Mouse (Mus musculus): ENCODE results near the gene Lrrc25. TPM values are rescaled to one million over a fixed set of nuclear protein-coding genes. Genes with fewer than 3 reads are reported as not detected.
"Not testable (repeated sequence)": the region's sequence is repeated elsewhere in the genome, so short reads cannot be mapped to it uniquely, and the experiment has no call there.

The Lrrc25 gene
- not detected in 2 replicates for polyA plus RNA-seq (2012; ENCODE audit: insufficient read depth, insufficient read length, low replicate concordance, missing spikeins)

DNA sequence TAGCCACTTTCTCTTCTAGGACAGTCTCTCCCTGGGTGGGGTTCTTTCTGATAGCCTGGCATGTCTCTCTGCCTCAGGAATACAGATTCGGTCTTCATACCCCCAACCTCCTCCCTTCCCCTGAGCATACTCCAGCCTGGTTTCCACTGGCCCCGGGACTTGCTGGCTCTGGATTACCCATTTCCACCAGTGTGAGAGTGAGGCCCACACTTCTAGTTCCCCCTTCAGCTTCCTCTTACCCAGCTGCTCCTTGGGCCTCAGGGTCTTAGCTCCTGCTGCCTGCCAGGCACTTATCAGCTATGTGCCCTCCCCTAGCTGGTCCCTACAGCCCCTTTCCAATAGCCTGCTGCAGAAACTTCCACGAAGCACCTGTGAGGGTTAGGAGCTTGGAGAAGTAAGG is at the start of gene Lrrc25:
TSS of gene Lrrc25 (plus strand) at position 262 of the 400 bp plus-strand sequence.
- WGBS: 96% methylated on average over 3 of the region's 3 CpGs
- H3K27ac ChIP-seq (ENCODE audit: insufficient read depth, low read depth, low read length): no peak within 1 kb of the TSS
- no peak within 1 kb of the TSS for H3K4me3 ChIP-seq (ENCODE audit: insufficient read depth, low read depth, low read length)
- TF ChIP-seq CTCF (IDR thresholded peaks at IDR 0.05; ENCODE audit: insufficient read depth, low read depth, low read length): no peak
- H3K4me1 ChIP-seq (ENCODE audit: control insufficient read depth, insufficient read depth, low read length): peaks cover 12% of the 10 kb centered on the region

DNA sequence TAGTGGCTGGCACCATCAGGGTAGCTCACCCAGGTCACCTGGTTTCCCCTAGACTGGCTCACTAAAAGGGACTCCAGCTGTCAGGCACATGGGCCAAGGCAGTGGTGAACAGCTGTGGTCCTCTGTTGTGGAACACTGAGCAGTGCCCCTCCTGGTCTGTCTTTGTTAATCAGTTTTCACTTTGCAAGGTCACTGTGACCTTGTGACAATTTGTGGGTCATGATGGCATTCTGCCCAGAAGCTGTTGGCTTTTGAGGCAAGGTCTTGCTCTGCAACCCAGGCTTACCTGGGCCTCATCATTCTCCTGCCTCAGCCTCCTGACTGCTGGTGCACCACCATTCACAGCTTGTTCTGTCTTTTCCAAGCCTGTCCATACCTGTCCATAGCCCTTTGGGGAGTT is 45.6 kb upstream of the Lrrc25 start:
- Histone ChIP-seq H3K4me1 (ENCODE audit: control insufficient read depth, insufficient read depth, low read length) (peaks cover 25% of the 10 kb centered on the region), H3K4me3 (ENCODE audit: insufficient read depth, low read depth, low read length) (no peak overlapping the region), H3K27ac (ENCODE audit: insufficient read depth, low read depth, low read length) (no peak overlapping the region)
- TF ChIP-seq POLR2A (IDR thresholded peaks at IDR 0.05; ENCODE audit: insufficient read depth, low read depth, low read length) (no peak), CTCF (IDR thresholded peaks at IDR 0.05; ENCODE audit: insufficient read depth, low read depth, low read length) (no peak)

DNA sequence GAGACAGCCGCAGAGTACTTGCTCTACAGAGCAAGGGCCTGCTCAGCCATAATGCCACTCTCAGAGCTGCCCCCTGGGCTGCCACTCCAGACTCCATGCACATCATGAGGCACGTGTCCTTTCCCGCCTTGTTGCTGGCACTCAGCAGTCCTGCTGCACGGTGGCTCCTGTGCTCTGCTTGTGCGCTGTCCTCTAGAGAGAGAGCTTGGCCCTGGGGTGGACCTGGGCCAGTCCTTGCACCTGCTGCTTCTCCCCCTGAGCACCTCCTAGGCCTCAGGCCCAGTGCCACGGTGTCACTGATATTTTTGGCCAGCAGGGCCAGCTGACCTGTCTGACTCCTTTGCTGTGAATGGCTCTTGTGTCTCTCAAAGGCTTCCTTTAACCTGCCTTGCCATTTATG is 45.0 kb upstream of the Lrrc25 start:
- H3K27ac ChIP-seq (ENCODE audit: insufficient read depth, low read depth, low read length): no peak overlapping the region
- H3K4me1 ChIP-seq (ENCODE audit: control insufficient read depth, insufficient read depth, low read length): peaks cover 20% of the 10 kb centered on the region
- H3K4me3 ChIP-seq (ENCODE audit: insufficient read depth, low read depth, low read length): no peak overlapping the region
- TF ChIP-seq CTCF (IDR thresholded peaks at IDR 0.05; ENCODE audit: insufficient read depth, low read depth, low read length): no peak
- TF ChIP-seq POLR2A (IDR thresholded peaks at IDR 0.05; ENCODE audit: insufficient read depth, low read depth, low read length): no peak
- WGBS: 57% methylated on average over 6 of the region's 6 CpGs

DNA sequence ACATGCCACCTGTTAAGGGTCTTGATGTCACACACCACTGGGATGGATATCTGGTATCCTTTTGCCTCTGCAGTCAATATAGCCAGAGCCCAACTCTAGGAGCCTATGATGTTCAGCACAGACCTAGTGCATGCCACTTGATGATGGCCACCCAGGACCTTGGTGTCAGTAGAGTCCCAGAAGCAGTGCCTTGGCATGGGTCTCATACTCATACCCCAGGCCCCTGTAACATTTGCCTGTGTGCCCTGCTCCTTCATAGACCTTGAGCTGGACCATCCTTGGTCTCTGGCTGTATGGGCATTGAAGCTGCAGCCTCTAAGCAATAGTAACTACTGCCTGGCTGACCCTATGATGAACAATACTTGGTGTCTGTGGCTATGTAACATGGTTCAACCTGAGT is 41.7 kb upstream of the Lrrc25 start:
- H3K4me1 ChIP-seq (ENCODE audit: control insufficient read depth, insufficient read depth, low read length): peaks cover 20% of the 10 kb centered on the region
- TF ChIP-seq CTCF (IDR thresholded peaks at IDR 0.05; ENCODE audit: insufficient read depth, low read depth, low read length) (no peak), POLR2A (IDR thresholded peaks at IDR 0.05; ENCODE audit: insufficient read depth, low read depth, low read length) (no peak)

DNA sequence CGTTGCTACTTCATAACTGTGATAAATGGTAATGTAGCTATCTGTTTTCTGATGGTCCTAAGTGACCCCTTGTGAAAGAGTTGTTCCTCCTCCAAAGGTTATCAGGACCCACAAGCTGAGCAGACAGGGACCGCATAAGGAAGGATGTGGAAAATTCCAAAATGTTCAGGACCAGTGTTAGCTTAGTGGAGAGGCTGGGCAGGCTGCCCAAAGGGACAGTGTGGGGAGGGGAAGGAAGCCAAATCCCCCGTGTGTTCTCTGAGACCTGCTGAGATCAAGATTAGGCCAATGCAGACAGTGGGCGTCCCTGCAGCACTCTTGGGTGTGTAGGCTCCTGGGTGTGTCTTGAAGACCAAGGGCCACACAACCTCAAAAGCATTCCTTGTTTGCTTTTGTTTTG is 41.0 kb upstream of the Lrrc25 start:
- peaks cover 18% of the 10 kb centered on the region for H3K4me1 ChIP-seq (ENCODE audit: control insufficient read depth, insufficient read depth, low read length)
- no peak overlapping the region for H3K4me3 ChIP-seq (ENCODE audit: insufficient read depth, low read depth, low read length)
- TF ChIP-seq POLR2A (IDR thresholded peaks at IDR 0.05; ENCODE audit: insufficient read depth, low read depth, low read length) (no peak), CTCF (IDR thresholded peaks at IDR 0.05; ENCODE audit: insufficient read depth, low read depth, low read length) (no peak)
- no peak overlapping the region for H3K27ac ChIP-seq (ENCODE audit: insufficient read depth, low read depth, low read length)
- WGBS: 55% methylated on average over 4 of the region's 4 CpGs

More for the DNA sequence above, 41.7 kb upstream of the Lrrc25 start:
- Histone ChIP-seq H3K4me3 (ENCODE audit: insufficient read depth, low read depth, low read length) (no peak overlapping the region), H3K27ac (ENCODE audit: insufficient read depth, low read depth, low read length) (no peak overlapping the region)

DNA sequence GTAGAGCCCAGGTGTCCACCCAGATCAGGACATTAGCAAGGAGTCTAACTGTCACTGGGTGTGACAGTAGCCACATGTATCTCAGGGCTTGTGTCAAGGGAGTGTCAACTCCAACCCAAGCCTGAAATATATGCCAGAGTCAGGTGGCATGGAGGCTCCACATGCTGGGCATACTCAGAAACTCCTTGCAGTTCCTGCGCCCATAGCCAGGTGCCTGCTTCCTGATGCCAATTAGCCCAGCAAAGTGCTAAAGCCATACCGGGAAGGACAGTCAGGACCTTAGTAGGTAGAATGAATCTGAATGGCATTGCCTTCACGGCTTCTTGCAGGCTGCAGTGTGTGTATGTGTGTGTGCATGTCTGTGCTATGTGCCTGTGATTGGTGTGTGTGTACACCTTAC is 38.7 kb upstream of the Lrrc25 start:
- H3K4me1 ChIP-seq (ENCODE audit: control insufficient read depth, insufficient read depth, low read length): peaks cover 5% of the 10 kb centered on the region; the same call in 1 of the 2 replicates
- TF ChIP-seq POLR2A (IDR thresholded peaks at IDR 0.05; ENCODE audit: insufficient read depth, low read depth, low read length) (no peak), CTCF (IDR thresholded peaks at IDR 0.05; ENCODE audit: insufficient read depth, low read depth, low read length) (no peak)
- 87% methylated on average over 3 of the region's 3 CpGs for whole genome bisulfite sequencing
- H3K27ac ChIP-seq (ENCODE audit: insufficient read depth, low read depth, low read length): no peak overlapping the region
- H3K4me3 ChIP-seq (ENCODE audit: insufficient read depth, low read depth, low read length): no peak overlapping the region

DNA sequence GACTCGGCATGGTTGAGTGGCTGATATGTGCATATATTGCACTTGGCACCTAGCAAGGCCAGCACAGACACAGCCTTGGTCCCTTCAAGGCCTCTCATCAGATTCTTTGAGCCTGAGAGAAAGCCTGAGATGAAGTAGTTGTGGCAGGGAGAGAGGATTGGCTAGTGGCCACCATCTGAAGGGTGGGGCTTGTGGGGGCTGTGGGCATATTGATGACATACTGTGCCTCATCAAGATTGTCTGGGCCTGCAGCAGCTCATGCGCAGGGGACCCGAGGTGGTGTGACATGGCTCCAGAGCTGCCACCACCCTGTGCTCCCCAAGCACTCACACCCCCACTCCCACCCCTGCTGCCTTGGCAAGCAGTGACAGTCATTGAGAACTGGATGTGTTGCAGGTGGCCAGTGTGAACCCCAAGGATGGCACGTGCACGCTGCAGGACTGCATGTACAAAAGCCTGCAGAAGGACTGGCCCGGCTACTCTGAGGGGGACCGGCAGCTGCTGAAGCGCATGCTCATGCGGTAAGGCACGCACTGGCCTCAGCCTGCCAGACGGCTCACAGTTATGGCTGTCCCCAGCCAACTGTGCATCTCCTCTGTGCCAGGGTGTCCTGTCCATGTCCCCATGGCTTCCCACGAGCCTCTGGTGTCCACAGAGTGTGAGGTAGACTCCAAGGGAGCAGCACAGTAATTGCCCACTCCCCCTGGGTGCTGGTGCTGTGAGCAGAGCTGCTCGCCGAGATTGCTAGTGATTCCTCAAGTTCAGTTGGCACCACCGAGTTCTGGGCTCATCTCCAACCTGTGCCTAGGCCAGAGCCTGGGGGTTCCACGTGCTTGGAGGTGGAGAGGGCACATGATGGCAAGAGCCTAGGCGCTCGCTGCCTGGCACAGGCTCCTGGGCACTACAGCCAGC is 32.2 kb upstream of the Lrrc25 start:
- no peaks in the 10 kb centered on the region for H3K4me1 ChIP-seq (ENCODE audit: control insufficient read depth, insufficient read depth, low read length)
- WGBS: 57% methylated on average over 18 of the region's 18 CpGs
- H3K27ac ChIP-seq (ENCODE audit: insufficient read depth, low read depth, low read length): no peak overlapping the region
- TF ChIP-seq POLR2A (IDR thresholded peaks at IDR 0.05; ENCODE audit: insufficient read depth, low read depth, low read length) (no peak), CTCF (IDR thresholded peaks at IDR 0.05; ENCODE audit: insufficient read depth, low read depth, low read length) (no peak)
- H3K4me3 ChIP-seq (ENCODE audit: insufficient read depth, low read depth, low read length): no peak overlapping the region

DNA sequence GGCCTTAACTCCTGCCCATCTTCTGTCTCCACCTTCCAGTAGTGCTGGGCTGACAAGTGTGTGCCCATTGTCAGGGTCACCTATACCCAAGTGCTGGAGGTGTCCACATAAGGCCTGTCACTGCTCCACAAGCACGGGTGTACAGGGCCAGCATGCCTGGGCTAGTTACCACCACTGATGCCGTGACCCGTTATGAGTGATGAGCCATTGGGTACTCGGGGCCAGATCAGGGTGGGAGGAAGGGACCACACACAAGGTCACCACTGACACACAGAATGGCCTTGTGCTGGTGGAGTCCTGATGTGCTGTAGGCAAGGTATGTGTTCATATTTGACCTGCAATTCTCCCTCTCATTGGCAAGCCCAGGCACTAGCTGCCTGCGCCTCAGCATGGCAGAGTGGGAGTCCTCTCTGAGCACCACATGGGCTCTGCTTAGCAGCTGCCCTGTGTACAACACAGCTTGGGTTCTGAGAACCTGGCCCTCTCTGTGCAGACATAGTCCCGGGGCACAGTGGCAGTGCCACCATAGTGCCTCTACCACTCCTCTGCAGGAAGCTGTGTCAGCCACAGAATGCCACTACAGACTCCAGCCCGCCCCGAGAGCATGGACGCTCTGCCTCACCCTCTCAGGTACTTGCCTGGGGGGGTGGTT is 31.2 kb upstream of the Lrrc25 start:
- H3K4me1 ChIP-seq (ENCODE audit: control insufficient read depth, insufficient read depth, low read length): no peaks in the 10 kb centered on the region
- no peak overlapping the region for H3K4me3 ChIP-seq (ENCODE audit: insufficient read depth, low read depth, low read length)
- 88% methylated on average over 9 of the region's 9 CpGs for WGBS
- no peak overlapping the region for H3K27ac ChIP-seq (ENCODE audit: insufficient read depth, low read depth, low read length)
- TF ChIP-seq POLR2A (IDR thresholded peaks at IDR 0.05; ENCODE audit: insufficient read depth, low read depth, low read length): no peak
- TF ChIP-seq CTCF (IDR thresholded peaks at IDR 0.05; ENCODE audit: insufficient read depth, low read depth, low read length): no peak

DNA sequence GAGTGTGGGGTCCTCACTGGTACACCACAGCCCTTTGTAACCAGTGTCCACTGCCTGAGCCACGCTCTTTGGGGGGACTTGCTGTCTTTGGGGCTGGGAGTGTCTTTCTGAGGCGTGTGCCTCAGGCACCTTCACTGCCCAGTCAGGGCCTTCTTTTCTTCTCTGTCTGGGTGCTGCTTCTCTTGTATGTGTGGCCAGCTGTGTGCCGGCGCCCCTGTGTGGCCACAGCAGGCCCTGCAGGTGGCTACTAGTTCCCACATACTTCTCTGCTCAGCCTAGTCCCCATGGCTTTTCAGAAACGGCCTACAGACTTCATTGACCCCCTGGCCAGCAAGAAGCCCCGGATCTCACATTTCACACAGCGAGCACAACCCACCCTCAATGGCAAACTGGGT is 30.7 kb upstream of the Lrrc25 start:
- TF ChIP-seq CTCF (IDR thresholded peaks at IDR 0.05; ENCODE audit: insufficient read depth, low read depth, low read length): peak; percentile 61
- no peak for TF ChIP-seq POLR2A (IDR thresholded peaks at IDR 0.05; ENCODE audit: insufficient read depth, low read depth, low read length)
- Histone ChIP-seq H3K4me3 (ENCODE audit: insufficient read depth, low read depth, low read length) (no peak overlapping the region), H3K27ac (ENCODE audit: insufficient read depth, low read depth, low read length) (no peak overlapping the region), H3K4me1 (ENCODE audit: control insufficient read depth, insufficient read depth, low read length) (no peaks in the 10 kb centered on the region)
- WGBS: 37% methylated on average over 7 of the region's 7 CpGs

DNA sequence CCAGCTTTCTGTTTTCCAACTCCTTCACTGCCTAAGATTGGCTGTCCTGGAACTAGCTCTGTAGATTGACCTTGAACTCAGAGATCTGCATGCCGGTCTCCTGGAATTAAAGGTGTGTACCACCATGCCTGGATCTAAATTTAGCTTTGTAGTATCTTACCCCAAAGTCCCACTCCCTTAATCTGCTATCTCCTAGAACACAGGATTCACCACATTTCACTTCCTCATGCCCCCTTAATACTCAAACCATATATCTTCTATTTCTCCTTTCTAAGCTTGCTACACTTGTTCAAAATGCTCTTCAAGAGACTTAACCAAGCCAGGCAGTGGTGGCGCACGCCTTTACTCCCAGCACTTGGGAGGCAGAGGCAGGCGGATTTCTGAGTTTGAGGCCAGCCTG is 28.0 kb upstream of the Lrrc25 start:
- 95% methylated on average over 4 of the region's 4 CpGs for WGBS
- H3K4me3 ChIP-seq (ENCODE audit: insufficient read depth, low read depth, low read length); H3K27ac ChIP-seq (ENCODE audit: insufficient read depth, low read depth, low read length): not testable (repeated sequence)
- peaks cover 14% of the 10 kb centered on the region for H3K4me1 ChIP-seq (ENCODE audit: control insufficient read depth, insufficient read depth, low read length)
